Mouse (Mus musculus): ENCODE measurements around the gene Fbxo36. TPM values are rescaled to one million over a fixed set of nuclear protein-coding genes. Genes with fewer than 3 reads are reported as not detected.

Gene Fbxo36
- polyA plus RNA-seq (2014; fragmentation: Nextera tagmentation; extraction: Ambion mirVana): 10.2 and 10.4 TPM in 2 replicates

DNA sequence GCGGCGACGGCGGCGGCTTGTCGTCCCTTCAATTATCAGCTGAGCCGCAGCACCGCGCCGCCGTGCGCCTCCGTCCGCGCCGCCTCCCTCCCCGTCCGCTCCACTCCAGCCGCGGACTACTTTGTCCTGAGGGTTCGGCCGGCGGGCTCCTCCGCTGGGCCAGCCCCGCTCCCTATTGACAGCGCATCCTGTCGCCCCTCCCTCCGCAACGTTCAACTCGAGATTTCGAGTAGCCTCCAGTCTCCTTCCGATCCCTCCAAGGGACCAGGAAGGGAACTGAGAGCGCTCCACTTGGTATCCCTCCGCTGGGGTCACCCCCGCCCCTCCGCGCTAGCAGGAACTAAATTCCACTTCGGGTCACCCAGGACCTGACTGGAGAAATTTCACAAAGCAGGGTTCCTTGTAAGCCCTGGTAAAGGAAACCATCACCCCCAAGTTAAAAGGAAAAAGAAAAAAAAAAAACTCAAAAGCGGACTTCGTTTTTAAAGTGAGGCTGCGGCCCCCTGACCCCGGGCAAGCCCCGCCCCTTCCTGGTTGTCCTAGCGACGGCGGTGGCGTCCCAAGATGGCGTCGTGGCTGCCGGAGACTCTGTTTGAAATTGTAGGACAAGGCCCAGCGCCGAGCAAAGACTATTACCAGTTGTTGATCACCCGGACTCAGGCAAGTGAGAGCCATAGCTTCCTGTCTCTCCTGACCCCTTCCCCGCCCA, at the start of gene Fbxo36:
TSS of gene Fbxo36 (plus strand) at position 533 of the 709 bp plus-strand sequence.
- H3K4me2 ChIP-seq: peak within 1 kb of the TSS; percentile 78
- no peaks in the 10 kb centered on the region for H3K9me3 ChIP-seq (ENCODE audit: control insufficient read depth, low read length)
- H3K27me3 ChIP-seq (replicated peaks; ENCODE audit: control insufficient read depth, insufficient read depth, low read length): no peaks in the 10 kb centered on the region
- ATAC-seq (replicated peaks; ENCODE audit: low FRiP score): peak; percentile 84
- WGBS: under 1% methylated on average over 49 of the region's 54 CpGs
- H3K36me3 ChIP-seq (ENCODE audit: control insufficient read depth, insufficient read depth, low read length): no peaks in the 10 kb centered on the region
- peak within 1 kb of the TSS; percentile 98 for H3K27ac ChIP-seq (ENCODE audit: low read depth, low read length)
- H3K4me3 ChIP-seq (ENCODE audit: low read depth, low read length): peak within 1 kb of the TSS; percentile 98
- peak within 1 kb of the TSS; percentile 99 for H3K9ac ChIP-seq (ENCODE audit: low read depth, low read length)
- no peaks in the 10 kb centered on the region for H3K4me1 ChIP-seq (replicated peaks; ENCODE audit: control insufficient read depth, insufficient read depth, low read length)
- DNase-seq (ENCODE audit: low spot score): peak; percentile 91

DNA sequence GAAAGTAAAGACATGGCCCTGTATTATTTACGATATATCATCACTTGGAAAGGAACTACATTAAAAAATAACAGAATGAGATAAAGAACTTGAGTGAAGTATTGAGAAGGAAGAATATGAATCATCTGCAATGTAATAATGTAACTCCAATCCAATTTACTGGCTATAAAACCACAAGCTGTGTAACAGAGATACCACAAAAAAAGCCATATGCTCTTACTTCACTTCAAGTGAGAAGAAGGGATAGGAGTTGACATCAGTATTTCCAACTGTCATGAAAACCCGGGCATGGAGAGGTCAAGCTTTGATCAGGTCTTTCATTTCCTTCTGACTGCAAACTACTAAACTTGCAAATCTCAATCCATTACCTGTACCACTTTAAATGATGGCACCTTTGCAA, 48.2 kb upstream of the Fbxo36 start:
- Histone ChIP-seq H3K4me2 (no peak overlapping the region), H3K9me3 (ENCODE audit: control insufficient read depth, low read length) (no peaks in the 10 kb centered on the region), H3K27ac (ENCODE audit: low read depth, low read length) (no peak overlapping the region), H3K36me3 (ENCODE audit: control insufficient read depth, insufficient read depth, low read length) (peaks cover 23% of the 10 kb centered on the region), H3K4me1 (replicated peaks; ENCODE audit: control insufficient read depth, insufficient read depth, low read length) (no peaks in the 10 kb centered on the region), H3K9ac (ENCODE audit: low read depth, low read length) (no peak overlapping the region), H3K27me3 (replicated peaks; ENCODE audit: control insufficient read depth, insufficient read depth, low read length) (no peaks in the 10 kb centered on the region), H3K4me3 (ENCODE audit: low read depth, low read length) (no peak overlapping the region)
- DNase-seq (ENCODE audit: low spot score) (no peak), ATAC-seq (replicated peaks; ENCODE audit: low FRiP score) (no peak)
- 86% methylated on average over 2 of the region's 2 CpGs for WGBS

DNA sequence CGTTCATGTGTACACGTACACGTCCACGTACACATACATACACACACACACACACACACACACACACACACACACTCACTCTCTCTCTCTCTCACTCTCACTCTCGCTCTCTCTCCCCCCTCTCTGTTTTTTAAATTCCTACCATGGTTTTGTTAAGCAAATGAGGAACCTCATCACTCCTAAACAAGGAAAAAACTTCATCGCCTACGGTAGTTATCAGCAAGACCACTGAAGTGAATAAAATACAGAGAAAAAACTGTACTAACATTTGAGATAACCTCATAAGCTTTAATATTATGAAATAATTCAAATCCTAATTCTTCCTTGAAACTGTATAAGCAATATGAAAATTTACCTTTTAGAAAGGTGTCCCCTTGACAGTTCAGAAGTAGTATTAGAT, 44.3 kb upstream of the Fbxo36 start:
- Histone ChIP-seq H3K36me3 (ENCODE audit: control insufficient read depth, insufficient read depth, low read length) (peaks cover 18% of the 10 kb centered on the region), H3K27me3 (replicated peaks; ENCODE audit: control insufficient read depth, insufficient read depth, low read length) (no peaks in the 10 kb centered on the region), H3K4me2 (no peak overlapping the region), H3K9me3 (ENCODE audit: control insufficient read depth, low read length) (no peaks in the 10 kb centered on the region), H3K9ac (ENCODE audit: low read depth, low read length) (no peak overlapping the region), H3K4me3 (ENCODE audit: low read depth, low read length) (no peak overlapping the region), H3K4me1 (replicated peaks; ENCODE audit: control insufficient read depth, insufficient read depth, low read length) (no peaks in the 10 kb centered on the region), H3K27ac (ENCODE audit: low read depth, low read length) (no peak overlapping the region)
- 91% methylated on average over 7 of the region's 7 CpGs for WGBS
- no peak for DNase-seq (ENCODE audit: low spot score)
- ATAC-seq (replicated peaks; ENCODE audit: low FRiP score): no peak

DNA sequence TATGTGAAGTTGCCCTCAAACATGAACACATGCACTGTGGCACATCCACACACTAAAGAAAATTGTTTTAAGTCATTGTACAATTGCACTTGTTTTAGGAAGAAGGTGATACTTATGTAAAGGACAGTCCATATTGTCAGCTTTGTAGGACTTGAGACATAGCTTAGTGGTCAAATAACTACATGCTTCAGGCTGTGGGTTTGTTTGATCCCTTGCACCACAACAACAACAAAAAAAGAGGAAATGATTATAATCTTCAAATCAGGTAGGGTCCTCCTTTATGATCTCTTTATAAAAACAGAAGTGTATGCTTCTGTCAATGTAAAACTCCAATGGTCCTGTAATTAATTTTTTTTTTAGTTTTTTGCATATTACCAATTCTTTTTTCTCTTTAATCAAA, 40.5 kb upstream of the Fbxo36 start:
- no peaks in the 10 kb centered on the region for H3K9me3 ChIP-seq (ENCODE audit: control insufficient read depth, low read length)
- no peak overlapping the region for H3K4me2 ChIP-seq
- DNase-seq (ENCODE audit: low spot score): no peak
- no peaks in the 10 kb centered on the region for H3K36me3 ChIP-seq (ENCODE audit: control insufficient read depth, insufficient read depth, low read length)
- H3K4me1 ChIP-seq (replicated peaks; ENCODE audit: control insufficient read depth, insufficient read depth, low read length): no peaks in the 10 kb centered on the region; the same call in 1 of the 2 replicates
- no peak for ATAC-seq (replicated peaks; ENCODE audit: low FRiP score)
- no peak overlapping the region for H3K9ac ChIP-seq (ENCODE audit: low read depth, low read length)
- no peak overlapping the region for H3K4me3 ChIP-seq (ENCODE audit: low read depth, low read length)
- H3K27ac ChIP-seq (ENCODE audit: low read depth, low read length): no peak overlapping the region
- no peaks in the 10 kb centered on the region for H3K27me3 ChIP-seq (replicated peaks; ENCODE audit: control insufficient read depth, insufficient read depth, low read length)

DNA sequence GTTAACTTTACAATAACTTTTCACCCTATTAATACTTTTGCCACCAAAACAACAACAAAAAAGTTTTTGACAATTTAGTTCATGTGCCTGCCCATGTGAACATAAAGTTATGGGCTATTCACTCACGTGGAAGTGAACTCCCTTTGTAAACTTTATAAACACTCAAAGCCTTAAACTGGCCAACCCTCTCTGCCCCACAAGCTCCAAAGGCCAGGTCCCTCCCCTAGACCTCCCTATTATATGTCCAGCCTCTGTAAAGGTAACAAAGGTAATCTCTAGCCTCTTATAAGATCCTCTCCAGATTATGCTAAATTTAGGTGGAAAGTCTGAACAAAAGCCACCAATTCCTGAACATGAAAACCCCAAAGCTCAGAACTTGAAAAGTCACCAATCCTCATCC, 35.9 kb upstream of the Fbxo36 start:
- no peaks in the 10 kb centered on the region for H3K36me3 ChIP-seq (ENCODE audit: control insufficient read depth, insufficient read depth, low read length)
- no peak overlapping the region for H3K9ac ChIP-seq (ENCODE audit: low read depth, low read length)
- no peak overlapping the region for H3K4me2 ChIP-seq
- WGBS: 70% methylated on average over 1 of the region's 1 CpGs
- DNase-seq (ENCODE audit: low spot score): no peak
- no peaks in the 10 kb centered on the region; the same call in 1 of the 2 replicates for H3K4me1 ChIP-seq (replicated peaks; ENCODE audit: control insufficient read depth, insufficient read depth, low read length)
- no peaks in the 10 kb centered on the region for H3K27me3 ChIP-seq (replicated peaks; ENCODE audit: control insufficient read depth, insufficient read depth, low read length)
- no peaks in the 10 kb centered on the region for H3K9me3 ChIP-seq (ENCODE audit: control insufficient read depth, low read length)
- H3K27ac ChIP-seq (ENCODE audit: low read depth, low read length): no peak overlapping the region
- no peak overlapping the region for H3K4me3 ChIP-seq (ENCODE audit: low read depth, low read length)
- ATAC-seq (replicated peaks; ENCODE audit: low FRiP score): no peak

DNA sequence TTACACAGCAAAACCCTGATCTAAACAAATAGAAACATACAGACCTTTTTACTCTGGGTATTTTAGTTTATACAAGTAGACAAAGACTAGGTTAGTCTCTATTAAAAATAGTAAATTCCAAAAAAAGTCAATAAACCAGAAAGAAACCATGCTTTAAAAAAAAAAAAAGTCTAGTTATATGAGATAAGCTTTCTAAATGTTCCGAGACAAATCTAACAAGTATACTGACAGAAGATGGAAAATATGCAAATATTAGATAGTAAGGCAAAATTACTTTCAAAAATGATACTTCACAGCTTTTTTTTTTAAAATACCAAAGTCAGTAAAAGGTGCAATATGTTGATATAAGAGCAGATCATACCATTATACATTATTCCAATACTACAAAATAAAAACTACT, 22.0 kb upstream of the Fbxo36 start:
- H3K9me3 ChIP-seq (ENCODE audit: control insufficient read depth, low read length): no peaks in the 10 kb centered on the region
- H3K27ac ChIP-seq (ENCODE audit: low read depth, low read length): no peak overlapping the region
- H3K27me3 ChIP-seq (replicated peaks; ENCODE audit: control insufficient read depth, insufficient read depth, low read length): no peaks in the 10 kb centered on the region
- WGBS: 88% methylated on average over 1 of the region's 1 CpGs
- peaks cover 5% of the 10 kb centered on the region; the same call in 1 of the 2 replicates for H3K36me3 ChIP-seq (ENCODE audit: control insufficient read depth, insufficient read depth, low read length)
- no peak overlapping the region for H3K9ac ChIP-seq (ENCODE audit: low read depth, low read length)
- no peak for ATAC-seq (replicated peaks; ENCODE audit: low FRiP score)
- no peak for DNase-seq (ENCODE audit: low spot score)
- no peaks in the 10 kb centered on the region for H3K4me1 ChIP-seq (replicated peaks; ENCODE audit: control insufficient read depth, insufficient read depth, low read length)
- H3K4me3 ChIP-seq (ENCODE audit: low read depth, low read length): no peak overlapping the region
- H3K4me2 ChIP-seq: no peak overlapping the region

DNA sequence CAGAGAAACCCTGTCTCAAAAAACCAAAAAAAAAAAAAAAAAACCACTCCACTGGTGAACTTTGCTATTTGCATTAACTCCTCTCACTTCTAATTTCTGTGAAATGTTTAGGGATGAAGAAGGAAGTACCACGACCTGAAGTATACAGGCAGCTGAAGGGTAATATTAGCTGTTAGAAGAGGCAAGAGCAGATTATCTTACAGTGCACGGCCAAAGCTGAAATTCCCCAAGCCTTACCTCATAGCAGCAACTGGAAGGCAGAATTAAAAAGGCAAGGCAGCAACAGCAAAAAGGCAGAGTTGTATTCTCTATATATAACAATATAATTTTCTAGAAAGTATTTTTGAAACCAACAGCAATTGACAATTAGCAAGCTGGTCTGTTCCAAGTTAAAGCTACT, 14.6 kb upstream of the Fbxo36 start:
- no peak for DNase-seq (ENCODE audit: low spot score)
- Histone ChIP-seq H3K4me3 (ENCODE audit: low read depth, low read length) (no peak overlapping the region), H3K9me3 (ENCODE audit: control insufficient read depth, low read length) (no peaks in the 10 kb centered on the region), H3K4me2 (no peak overlapping the region), H3K9ac (ENCODE audit: low read depth, low read length) (no peak overlapping the region), H3K27me3 (replicated peaks; ENCODE audit: control insufficient read depth, insufficient read depth, low read length) (no peaks in the 10 kb centered on the region), H3K36me3 (ENCODE audit: control insufficient read depth, insufficient read depth, low read length) (peaks cover 16% of the 10 kb centered on the region; the same call in 1 of the 2 replicates), H3K27ac (ENCODE audit: low read depth, low read length) (no peak overlapping the region), H3K4me1 (replicated peaks; ENCODE audit: control insufficient read depth, insufficient read depth, low read length) (peaks cover 5% of the 10 kb centered on the region; the same call in 1 of the 2 replicates)
- no peak for ATAC-seq (replicated peaks; ENCODE audit: low FRiP score)
- WGBS: 63% methylated on average over 2 of the region's 2 CpGs

DNA sequence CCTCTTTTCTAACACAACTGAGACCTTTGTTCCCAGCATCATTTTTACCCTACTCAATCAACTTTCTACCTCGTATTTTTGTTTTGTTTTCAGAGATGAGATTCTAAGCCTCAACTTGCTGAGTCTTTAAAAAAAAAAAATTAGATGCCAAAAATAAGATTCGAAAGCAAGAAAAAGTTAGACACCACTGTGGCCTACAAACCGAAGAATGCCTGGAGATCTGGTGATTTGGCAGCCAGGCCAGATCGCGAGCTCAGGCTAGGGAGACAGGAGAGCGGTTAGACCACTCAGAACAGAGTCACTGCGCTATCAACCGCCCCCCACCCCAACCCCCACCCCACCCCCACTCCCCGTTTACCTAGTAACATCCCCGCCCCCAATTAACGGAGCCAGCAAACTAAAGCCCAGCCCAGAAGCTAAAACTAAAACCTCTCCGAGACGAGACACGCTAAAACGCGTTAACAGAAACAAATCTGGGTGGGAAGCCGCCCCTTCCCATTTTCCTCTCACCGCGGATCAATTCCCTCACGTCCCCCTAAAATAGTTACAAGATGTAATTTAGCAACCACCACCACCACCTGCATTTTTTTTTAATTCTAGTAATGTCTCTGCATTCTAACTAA, 2.0 kb upstream of the Fbxo36 start:
- DNase-seq (ENCODE audit: low spot score) (peak; percentile 35), ATAC-seq (replicated peaks; ENCODE audit: low FRiP score) (no peak)
- H3K4me3 ChIP-seq (ENCODE audit: low read depth, low read length): peak overlapping the region; percentile 98
- no peaks in the 10 kb centered on the region for H3K9me3 ChIP-seq (ENCODE audit: control insufficient read depth, low read length)
- H3K4me1 ChIP-seq (replicated peaks; ENCODE audit: control insufficient read depth, insufficient read depth, low read length): no peaks in the 10 kb centered on the region
- H3K4me2 ChIP-seq: peak overlapping the region; percentile 78
- H3K27ac ChIP-seq (ENCODE audit: low read depth, low read length): peak overlapping the region; percentile 98
- peak overlapping the region; percentile 99 for H3K9ac ChIP-seq (ENCODE audit: low read depth, low read length)
- no peaks in the 10 kb centered on the region for H3K27me3 ChIP-seq (replicated peaks; ENCODE audit: control insufficient read depth, insufficient read depth, low read length)
- peaks cover 2% of the 10 kb centered on the region; the same call in 1 of the 2 replicates for H3K36me3 ChIP-seq (ENCODE audit: control insufficient read depth, insufficient read depth, low read length)
- WGBS: 4% methylated on average over 20 of the region's 20 CpGs

DNA sequence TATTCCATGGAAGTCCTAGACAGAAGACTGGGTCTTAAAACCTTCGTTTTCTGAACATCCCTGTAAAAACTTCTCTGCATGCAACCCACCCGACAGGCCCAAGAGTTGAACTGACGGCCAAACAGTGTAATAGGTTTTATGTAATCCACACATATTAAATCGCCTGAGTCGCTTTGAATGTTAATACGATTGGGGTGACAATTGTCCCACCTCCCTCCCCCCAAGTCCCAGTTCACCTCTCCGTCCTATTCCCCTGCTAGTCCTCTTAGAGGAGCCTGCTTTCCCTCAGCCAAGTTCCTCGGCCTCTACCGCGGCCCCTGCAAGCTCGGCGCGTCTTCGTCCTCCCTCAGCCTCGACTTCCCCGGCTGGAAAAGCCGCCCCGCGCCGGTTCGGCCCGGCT, 1.5 kb upstream of the Fbxo36 start:
- under 1% methylated on average over 22 of the region's 22 CpGs for WGBS

More for the DNA sequence above, 1.5 kb upstream of the Fbxo36 start:
- peak; percentile 5 for ATAC-seq (replicated peaks; ENCODE audit: low FRiP score)
- peak overlapping the region; percentile 98 for H3K27ac ChIP-seq (ENCODE audit: low read depth, low read length)
- DNase-seq (ENCODE audit: low spot score): no peak
- H3K4me3 ChIP-seq (ENCODE audit: low read depth, low read length): peak overlapping the region; percentile 98
- no peaks in the 10 kb centered on the region for H3K27me3 ChIP-seq (replicated peaks; ENCODE audit: control insufficient read depth, insufficient read depth, low read length)
- no peaks in the 10 kb centered on the region for H3K4me1 ChIP-seq (replicated peaks; ENCODE audit: control insufficient read depth, insufficient read depth, low read length)
- H3K4me2 ChIP-seq: peak overlapping the region; percentile 78
- H3K9me3 ChIP-seq (ENCODE audit: control insufficient read depth, low read length): no peaks in the 10 kb centered on the region
- peaks cover 2% of the 10 kb centered on the region; the same call in 1 of the 2 replicates for H3K36me3 ChIP-seq (ENCODE audit: control insufficient read depth, insufficient read depth, low read length)
- peak overlapping the region; percentile 99 for H3K9ac ChIP-seq (ENCODE audit: low read depth, low read length)

All from liver, embryonic 11.5 days (tissue).